Mouse (Mus musculus) limb, embryonic 14.5 days (tissue): ENCODE measurements around the gene Afg3l1. TPM values are rescaled to one million over a fixed set of nuclear protein-coding genes. Genes with fewer than 3 reads are reported as not detected.
"Not testable (repeated sequence)": the region's sequence is repeated elsewhere in the genome, so short reads cannot be mapped to it uniquely, and the experiment has no call there.

Source experiments
- ATAC-seq: fragments of 200-750 bp; cut with Nextera tagmentation; 2 replicates; pipeline ENCODE4 v1.8.0; 2017; ENCODE audit warnings: low read depth, moderate number of reproducible peaks, moderate TSS enrichment; ENCODE audit not compliant: low FRiP score
- DNase-seq: peaks from one replicate; pipeline ENCODE4 v3.0.0-alpha.2; 2015; ENCODE audit warnings: low spot score
- H3K27ac ChIP-seq: fragments of 300-500 bp; sonication (generic); replicated peaks from 2 replicates; pipeline ENCODE4 v1.5.1; 2014; ENCODE audit warnings: low read depth, mild to moderate bottlenecking, low read length, moderate library complexity, mixed read lengths
- H3K27me3 ChIP-seq: fragments of 300-500 bp; sonication (generic); 2 replicates; pipeline ENCODE4 v1.6.1; 2014; ENCODE audit warnings: low read length, mixed read lengths; ENCODE audit not compliant: control insufficient read depth, insufficient read depth
- H3K36me3 ChIP-seq: fragments of 300-500 bp; sonication (generic); 2 replicates; pipeline ENCODE4 v1.6.1; 2014; ENCODE audit warnings: mild to moderate bottlenecking, low read length, moderate library complexity, mixed read lengths; ENCODE audit not compliant: control insufficient read depth, insufficient read depth
- H3K4me1 ChIP-seq: fragments of 300-500 bp; sonication (generic); 2 replicates; pipeline ENCODE4 v1.6.1; 2014; ENCODE audit warnings: antibody characterized with exemption, low read length, mixed read lengths; ENCODE audit not compliant: control insufficient read depth, insufficient read depth
- H3K4me2 ChIP-seq: fragments of 300-500 bp; sonication (generic); replicated peaks from 2 replicates; pipeline ENCODE4 v1.6.1; 2014; ENCODE audit warnings: low read depth, mild to moderate bottlenecking, low read length, moderate library complexity; ENCODE audit not compliant: severe bottlenecking
- H3K4me3 ChIP-seq: fragments of 300-500 bp; sonication (generic); replicated peaks from 2 replicates; pipeline ENCODE4 v1.5.1; 2014; ENCODE audit warnings: low read length
- H3K9ac ChIP-seq: fragments of 300-500 bp; sonication (generic); 2 replicates; pipeline ENCODE4 v1.6.1; 2014; ENCODE audit warnings: mild to moderate bottlenecking, low read depth, low read length, moderate library complexity; ENCODE audit not compliant: severe bottlenecking
- H3K9me3 ChIP-seq: fragments of 300-500 bp; sonication (generic); 2 replicates; pipeline ENCODE4 v1.6.1; 2016; ENCODE audit warnings: low read length; ENCODE audit not compliant: control insufficient read depth
- POLR2A ChIP-seq: fragments of 200-500 bp; IDR thresholded peaks from 2 replicates; pipeline ENCODE4 v1.8.0; 2012; ENCODE audit warnings: inconsistent platforms, mild to moderate bottlenecking, moderate library complexity, borderline replicate concordance; ENCODE audit not compliant: insufficient read depth, insufficient read length; ENCODE audit errors: extremely low read depth
- WGBS: fragments of 180-500 bp; shearing (Covaris S2); extraction: QIAGEN DNeasy Blood & Tissue Kit; methylation state at CpG from one replicate; pipeline ENCODE4 v1.1.7; 2014; 5-methylcytosine and 5-hydroxymethylcytosine counted together
- polyA plus RNA-seq, 2 experiments: library from polyadenylated mRNA; depleted of rRNA in 1 of 2; stranded (reverse) in 1 of 2; unstranded in 1 of 2; fragments of >200 nt; fragmentation: Nextera tagmentation in 1 of 2; extraction: Ambion mirVana in 1 of 2; gene quantifications; 2 replicates each; pipeline versions ENCODE4 v1.2.1 to v1.2.3; 2012 to 2014

The Afg3l1 gene
- polyA plus RNA-seq (2012; rRNA removed): 29.5 and 31.1 TPM in 2 replicates
- 30.8 and 37.6 TPM in 2 replicates for polyA plus RNA-seq (2014; fragmentation: Nextera tagmentation; extraction: Ambion mirVana)

GRCm38 (mm10) chr8:123477737-123478258, at the start of gene Afg3l1:
TSS of gene Afg3l1 (plus strand) at chr8:123477903.
- WGBS: under 1% methylated on average over 41 of the region's 58 CpGs
- peak; percentile 93 for ATAC-seq
- DNase-seq: peak; percentile 89
- Histone ChIP-seq H3K4me2 (peak within 1 kb of the TSS; percentile 81), H3K9me3 (no peaks in the 10 kb centered on the region), H3K4me3 (peak within 1 kb of the TSS; percentile 90), H3K27me3 (no peaks in the 10 kb centered on the region), H3K4me1 (peaks cover 10% of the 10 kb centered on the region), H3K36me3 (peaks cover 23% of the 10 kb centered on the region), H3K27ac (peak within 1 kb of the TSS; percentile 90), H3K9ac (peak within 1 kb of the TSS; percentile 78)
- TF ChIP-seq POLR2A: peak; percentile 76; the same call in 1 of the 2 replicates

GRCm38 (mm10) chr8:123428343-123428893, 49.3 kb upstream of the Afg3l1 start:
- peaks cover 40% of the 10 kb centered on the region for H3K9me3 ChIP-seq
- no peaks in the 10 kb centered on the region for H3K4me1 ChIP-seq
- H3K36me3 ChIP-seq: no peaks in the 10 kb centered on the region
- no peak overlapping the region for H3K9ac ChIP-seq
- 98% methylated on average over 28 of the region's 29 CpGs for WGBS
- no peak overlapping the region for H3K27ac ChIP-seq
- no peak for DNase-seq
- no peak for TF ChIP-seq POLR2A
- no peaks in the 10 kb centered on the region for H3K27me3 ChIP-seq
- no peak overlapping the region for H3K4me3 ChIP-seq
- ATAC-seq: no peak
- H3K4me2 ChIP-seq: no peak overlapping the region

GRCm38 (mm10) chr8:123428939-123429721, 48.6 kb upstream of the Afg3l1 start:
- Histone ChIP-seq H3K27me3 (no peaks in the 10 kb centered on the region), H3K27ac (no peak overlapping the region), H3K4me2 (no peak overlapping the region), H3K4me3 (no peak overlapping the region), H3K9ac (no peak overlapping the region), H3K36me3 (no peaks in the 10 kb centered on the region), H3K4me1 (no peaks in the 10 kb centered on the region), H3K9me3 (peaks cover 40% of the 10 kb centered on the region)
- DNase-seq (no peak), ATAC-seq (no peak)
- TF ChIP-seq POLR2A: no peak
- 92% methylated on average over 23 of the region's 23 CpGs for WGBS

DNA sequence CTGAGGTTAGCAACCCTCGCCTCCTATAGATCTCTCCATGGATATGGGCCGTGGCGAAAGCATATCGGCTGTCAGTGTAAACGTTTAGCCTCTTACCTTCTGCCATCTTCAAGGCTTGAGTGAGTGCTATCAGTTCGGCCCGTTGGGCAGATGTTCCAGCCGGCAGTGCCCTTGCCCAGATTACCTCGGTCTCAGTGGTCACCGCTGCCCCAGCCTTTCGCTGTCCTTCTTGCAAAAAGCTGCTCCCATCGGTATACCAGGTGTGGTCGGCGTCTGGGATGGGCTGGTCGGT, 48.0 kb upstream of the Afg3l1 start:
- not testable (repeated sequence) for H3K27me3 ChIP-seq, DNase-seq, H3K36me3 ChIP-seq, H3K4me1 ChIP-seq, H3K9ac ChIP-seq, H3K4me2 ChIP-seq, H3K4me3 ChIP-seq, ATAC-seq, H3K27ac ChIP-seq
- WGBS: 98% methylated on average over 15 of the region's 15 CpGs
- H3K9me3 ChIP-seq: peaks cover 40% of the 10 kb centered on the region

GRCm38 (mm10) chr8:123430936-123431335, 46.8 kb upstream of the Afg3l1 start:
- not testable (repeated sequence) for H3K4me3 ChIP-seq, H3K4me1 ChIP-seq, H3K9ac ChIP-seq, H3K4me2 ChIP-seq, DNase-seq, H3K27me3 ChIP-seq, H3K27ac ChIP-seq, H3K36me3 ChIP-seq, ATAC-seq
- WGBS: 82% methylated on average over 7 of the region's 8 CpGs
- H3K9me3 ChIP-seq: peaks cover 40% of the 10 kb centered on the region
